12 mouse cellular contexts compared by ENCODE assay signal in genomic region chr6:37705733-37706145, GRCm38 (mm10).
DNase-seq lines count a peak whose midpoint lies in the region; ATAC-seq and TF ChIP-seq lines count a peak whose summit lies in the region.
"Had no signal": no experiment of that assay in that cellular context is flagged by ENCODE, and none has a peak within 500 bp of the region (broad histone marks: within the 10 kb centered on the region; RNA-seq: fewer than 3 reads in every experiment).

No protein-coding gene starts in this region.

- H3K27me3 ChIP-seq in heart, postnatal 0 days (ENCODE audit: control insufficient read depth, insufficient read depth, low read length): no peaks in the 10 kb centered on the region
- H3K27me3 ChIP-seq in testis, adult 2 months (ENCODE audit: control insufficient read depth, insufficient read depth, low read length): no peaks in the 10 kb centered on the region
- H3K27me3 ChIP-seq in hindbrain, embryonic 12.5 days: no peaks in the 10 kb centered on the region
- H3K27me3 ChIP-seq: forebrain, embryonic 12.5 days; heart, embryonic 12.5 days had no signal

- TF ChIP-seq POLR2A in testis, adult 2 months (IDR thresholded peaks at IDR 0.05; ENCODE audit: control insufficient read depth, low read depth, low read length): no peak

- WGBS in heart, postnatal 0 days: 69% methylated on average over 1 of the region's 1 CpGs
- 82% methylated on average over 1 of the region's 1 CpGs for WGBS in hindbrain, embryonic 12.5 days

- TF ChIP-seq CTCF in heart, postnatal 0 days (IDR thresholded peaks at IDR 0.05; ENCODE audit: low read depth): no peak
- TF ChIP-seq CTCF in testis, adult 2 months (IDR thresholded peaks at IDR 0.05; ENCODE audit: control insufficient read depth, insufficient read depth, insufficient replicate concordance, low read depth, low read length): no peak

- TF ChIP-seq EP300 in heart, postnatal 0 days (IDR thresholded peaks at IDR 0.05; ENCODE audit: low read depth): no peak

- H3K4me3 ChIP-seq in heart, postnatal 0 days (ENCODE audit: low read depth, low read length): no peak overlapping the region
- H3K4me3 ChIP-seq in testis, adult 2 months (ENCODE audit: control insufficient read depth, low read depth, low read length): no peak overlapping the region
- no peak overlapping the region for H3K4me3 ChIP-seq in hindbrain, embryonic 12.5 days
- H3K4me3 ChIP-seq: forebrain, embryonic 12.5 days; heart, embryonic 12.5 days; layer of hippocampus, adult 2 months had no signal

- H3K4me2 ChIP-seq in heart, postnatal 0 days (ENCODE audit: low read depth, low read length): no peak overlapping the region
- no peak overlapping the region for H3K4me2 ChIP-seq in hindbrain, embryonic 12.5 days (replicated peaks)
- H3K4me2 ChIP-seq: forebrain, embryonic 12.5 days; heart, embryonic 12.5 days had no signal

- ATAC-seq in heart, postnatal 0 days (ENCODE audit: insufficient read depth, low read depth): peak; percentile 71; the same call in 1 of the 2 replicates
- no peak for ATAC-seq in hindbrain, embryonic 12.5 days (ENCODE audit: low FRiP score)
- ATAC-seq: hindbrain, embryonic 16.5 days had no signal

- no peak overlapping the region for H3K27ac ChIP-seq in heart, postnatal 0 days (ENCODE audit: low read depth)
- 0 out of 2 replicates have a peak overlapping the region, but pooled peaks have one; percentile 44 for H3K27ac ChIP-seq in testis, adult 2 months (ENCODE audit: control insufficient read depth, insufficient read depth, low read depth, low read length)
- H3K27ac ChIP-seq in hindbrain, embryonic 12.5 days: no peak overlapping the region
- H3K27ac ChIP-seq: forebrain, embryonic 12.5 days; layer of hippocampus, adult 2 months had no signal

- H3K9ac ChIP-seq in heart, postnatal 0 days (replicated peaks; ENCODE audit: low read depth, low read length): no peak overlapping the region
- no peak overlapping the region for H3K9ac ChIP-seq in hindbrain, embryonic 12.5 days
- H3K9ac ChIP-seq: forebrain, embryonic 12.5 days; heart, embryonic 12.5 days had no signal

- no peaks in the 10 kb centered on the region for H3K36me3 ChIP-seq in heart, postnatal 0 days (replicated peaks; ENCODE audit: control insufficient read depth, insufficient read depth, low read length)
- H3K36me3 ChIP-seq in testis, adult 2 months (ENCODE audit: control insufficient read depth, insufficient read depth, low read length): no peaks in the 10 kb centered on the region
- H3K36me3 ChIP-seq in hindbrain, embryonic 12.5 days: no peaks in the 10 kb centered on the region
- H3K36me3 ChIP-seq: forebrain, embryonic 12.5 days; heart, embryonic 12.5 days had no signal

- H3K4me1 ChIP-seq in heart, postnatal 0 days (ENCODE audit: control insufficient read depth, insufficient read depth): no peaks in the 10 kb centered on the region
- H3K4me1 ChIP-seq in testis, adult 2 months (ENCODE audit: control insufficient read depth, insufficient read depth, low read length): no peaks in the 10 kb centered on the region
- H3K4me1 ChIP-seq in hindbrain, embryonic 12.5 days: no peaks in the 10 kb centered on the region
- H3K4me1 ChIP-seq: forebrain, embryonic 12.5 days; heart, embryonic 12.5 days had no signal

- peaks cover 4% of the 10 kb centered on the region; the same call in 1 of the 2 replicates for H3K9me3 ChIP-seq in heart, postnatal 0 days (replicated peaks; ENCODE audit: control insufficient read depth, low read length)
- H3K9me3 ChIP-seq in hindbrain, embryonic 12.5 days (replicated peaks): no peaks in the 10 kb centered on the region

- peak; percentile 44 for DNase-seq in heart, postnatal 0 days (ENCODE audit: low spot score)
- no peak for DNase-seq in heart, postnatal 4 days
- DNase-seq in testis, postnatal 10 days (ENCODE audit: low spot score): no peak
- peak; percentile 86 for DNase-seq in fibroblast of lung, adult 2 months (ENCODE audit: low read depth)
- DNase-seq in testis, postnatal 14 days (ENCODE audit: low spot score): peak; percentile 25
- DNase-seq in frontal cortex, adult 2 months (ENCODE audit: extremely low spot score in 1 of 2, low spot score in 1 of 2): no peak

Comparison
In these comparisons a context has a peak if more than half of its experiments do, and no peak if none do; other contexts are left out.
1. DNase-seq: peak in heart, postnatal 0 days (single experiment), fibroblast of lung, adult 2 months (single experiment) and testis, postnatal 14 days (single experiment); none in heart, postnatal 4 days (single experiment), testis, postnatal 10 days (single experiment) and frontal cortex, adult 2 months (0 of 2).